7 mouse cellular contexts compared by ENCODE assay signal in the genomic region with DNA sequence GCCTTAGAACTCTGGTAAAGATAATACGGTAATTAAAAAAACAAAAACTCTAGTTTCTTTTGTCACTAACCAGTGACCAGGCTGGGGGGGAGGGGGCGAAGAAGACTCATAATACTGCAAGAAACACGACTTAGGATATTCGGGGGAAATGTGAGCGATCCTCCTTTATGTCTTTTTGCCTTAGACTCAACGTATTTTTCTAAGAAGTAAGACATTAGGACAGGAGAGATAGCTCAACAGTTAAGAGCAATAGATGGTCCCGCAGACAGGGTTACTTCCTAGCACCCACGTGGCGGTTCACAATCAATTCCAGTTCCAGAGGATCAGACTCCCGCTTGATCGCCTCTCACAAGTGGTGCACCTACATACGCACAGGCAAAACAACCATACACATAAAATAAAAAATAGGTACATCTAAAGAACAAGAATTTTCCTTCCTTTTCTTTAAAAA. TPM values are rescaled to one million over a fixed set of nuclear protein-coding genes. Genes with fewer than 3 reads are reported as not detected.
DNase-seq lines count a peak whose midpoint lies in the region; ATAC-seq and TF ChIP-seq lines count a peak whose summit lies in the region.

No protein-coding gene starts in this region.

- H3K4me2 ChIP-seq in lung, embryonic 14.5 days: peak overlapping the region; percentile 85
- H3K4me2 ChIP-seq in embryonic facial prominence, embryonic 12.5 days (replicated peaks): peak overlapping the region; percentile 59
- peak overlapping the region; percentile 70 for H3K4me2 ChIP-seq in hindbrain, postnatal 0 days (ENCODE audit: low read depth, low read length)
- H3K4me2 ChIP-seq in neural tube, embryonic 13.5 days: peak overlapping the region; percentile 62

- peaks cover 30% of the 10 kb centered on the region for H3K36me3 ChIP-seq in lung, embryonic 14.5 days (ENCODE audit: insufficient read depth)
- H3K36me3 ChIP-seq in embryonic facial prominence, embryonic 12.5 days: peaks cover 21% of the 10 kb centered on the region
- peaks cover 8% of the 10 kb centered on the region for H3K36me3 ChIP-seq in hindbrain, postnatal 0 days (ENCODE audit: insufficient read depth, low read length)
- H3K36me3 ChIP-seq in neural tube, embryonic 13.5 days: peaks cover 20% of the 10 kb centered on the region

- peaks cover 5% of the 10 kb centered on the region for H3K4me1 ChIP-seq in lung, embryonic 14.5 days (ENCODE audit: insufficient read depth)
- H3K4me1 ChIP-seq in embryonic facial prominence, embryonic 12.5 days: peaks cover 14% of the 10 kb centered on the region
- peaks cover 7% of the 10 kb centered on the region for H3K4me1 ChIP-seq in hindbrain, postnatal 0 days (ENCODE audit: insufficient read depth, low read length)
- peaks cover 28% of the 10 kb centered on the region for H3K4me1 ChIP-seq in neural tube, embryonic 13.5 days (replicated peaks)

- H3K27me3 ChIP-seq in lung, embryonic 14.5 days (ENCODE audit: insufficient read depth, low read length): no peaks in the 10 kb centered on the region
- H3K27me3 ChIP-seq in embryonic facial prominence, embryonic 12.5 days: no peaks in the 10 kb centered on the region
- no peaks in the 10 kb centered on the region for H3K27me3 ChIP-seq in hindbrain, postnatal 0 days (ENCODE audit: insufficient read depth, low read length)
- no peaks in the 10 kb centered on the region for H3K27me3 ChIP-seq in neural tube, embryonic 13.5 days

- peak overlapping the region; percentile 68 for H3K4me3 ChIP-seq in lung, embryonic 14.5 days (ENCODE audit: low read depth, low read length)
- H3K4me3 ChIP-seq in embryonic facial prominence, embryonic 12.5 days: peak overlapping the region; percentile 78
- peak overlapping the region; percentile 85 for H3K4me3 ChIP-seq in hindbrain, postnatal 0 days (ENCODE audit: low read length)
- H3K4me3 ChIP-seq in neural tube, embryonic 13.5 days: peak overlapping the region; percentile 89

- H3K9ac ChIP-seq in lung, embryonic 14.5 days: peak overlapping the region; percentile 68
- peak overlapping the region; percentile 51 for H3K9ac ChIP-seq in embryonic facial prominence, embryonic 12.5 days
- peak overlapping the region; percentile 50 for H3K9ac ChIP-seq in hindbrain, postnatal 0 days (replicated peaks; ENCODE audit: low read length)
- peak overlapping the region; percentile 61 for H3K9ac ChIP-seq in neural tube, embryonic 13.5 days

- peak; percentile 26; the same call in 1 of the 2 replicates for ATAC-seq in lung, embryonic 14.5 days (ENCODE audit: insufficient read depth)
- ATAC-seq in embryonic facial prominence, embryonic 12.5 days (ENCODE audit: insufficient number of reproducible peaks, insufficient read depth, low FRiP score, low TSS enrichment): peak; percentile 19; the same call in 1 of the 2 replicates
- no peak for ATAC-seq in hindbrain, postnatal 0 days
- peak; percentile 45 for ATAC-seq in neural tube, embryonic 13.5 days (ENCODE audit: low read depth)

- H3K9me3 ChIP-seq in lung, embryonic 14.5 days (ENCODE audit: low read depth, low read length): no peaks in the 10 kb centered on the region
- no peaks in the 10 kb centered on the region for H3K9me3 ChIP-seq in embryonic facial prominence, embryonic 12.5 days
- H3K9me3 ChIP-seq in hindbrain, postnatal 0 days (ENCODE audit: low read length): no peaks in the 10 kb centered on the region
- H3K9me3 ChIP-seq in neural tube, embryonic 13.5 days: no peaks in the 10 kb centered on the region

- DNase-seq in lung, embryonic 14.5 days: no peak
- no peak for DNase-seq in lung, postnatal 4 days
- no peak for DNase-seq in hindbrain, postnatal 0 days (ENCODE audit: low spot score)
- DNase-seq in cerebellum, adult 9-11 months: no peak
- no peak for DNase-seq in thymus, postnatal 10 days (ENCODE audit: low spot score in 2 of 2)

- H3K27ac ChIP-seq in lung, embryonic 14.5 days (ENCODE audit: low read depth): peak overlapping the region; percentile 96
- H3K27ac ChIP-seq in embryonic facial prominence, embryonic 12.5 days: peak overlapping the region; percentile 90
- H3K27ac ChIP-seq in hindbrain, postnatal 0 days: peak overlapping the region; percentile 87
- peak overlapping the region; percentile 83 for H3K27ac ChIP-seq in neural tube, embryonic 13.5 days (replicated peaks)

- TF ChIP-seq CTCF in lung, embryonic 14.5 days (IDR thresholded peaks at IDR 0.05; ENCODE audit: low read depth): no peak
- TF ChIP-seq CTCF in hindbrain, postnatal 0 days (IDR thresholded peaks at IDR 0.05; ENCODE audit: low read depth): no peak

- 2% methylated on average over 12 of the region's 12 CpGs for WGBS in lung, embryonic 14.5 days
- 2% methylated on average over 12 of the region's 12 CpGs for WGBS in embryonic facial prominence, embryonic 12.5 days
- under 1% methylated on average over 12 of the region's 12 CpGs for WGBS in hindbrain, postnatal 0 days
- 2% methylated on average over 12 of the region's 12 CpGs for WGBS in neural tube, embryonic 13.5 days

RNA-seq across cellular contexts. Expression of gene Tsacc, which starts 0.7 kb away (rescaled TPM):
- 9.1 and 9.9 TPM in 2 replicates for polyA plus RNA-seq in lung, embryonic 14.5 days (2014; fragmentation: Nextera tagmentation; extraction: Ambion mirVana)
- polyA plus RNA-seq in embryonic facial prominence, embryonic 12.5 days (2016; fragmentation: Nextera tagmentation; extraction: Ambion mirVana): 16.1 and 16.9 TPM in 2 replicates
- total RNA-seq in hindbrain, postnatal 0 days (2014; rRNA removed): not detected in 2 replicates
- polyA plus RNA-seq in hindbrain, postnatal 0 days (2015; fragmentation: Nextera tagmentation; extraction: Ambion mirVana): 10.5 and 10.6 TPM in 2 replicates
- polyA plus RNA-seq in neural tube, embryonic 13.5 days (2015; fragmentation: Nextera tagmentation; extraction: Ambion mirVana): 8.5 and 12.5 TPM in 2 replicates

RNA-seq across cellular contexts. Expression of gene Cct3, which starts 0.8 kb away (rescaled TPM):
- 594 and 602 TPM in 2 replicates for polyA plus RNA-seq in lung, embryonic 14.5 days (2014; fragmentation: Nextera tagmentation; extraction: Ambion mirVana)
- polyA plus RNA-seq in embryonic facial prominence, embryonic 12.5 days (2016; fragmentation: Nextera tagmentation; extraction: Ambion mirVana): 600 and 614 TPM in 2 replicates
- total RNA-seq in hindbrain, postnatal 0 days (2014; rRNA removed): 231 and 236 TPM in 2 replicates
- polyA plus RNA-seq in hindbrain, postnatal 0 days (2015; fragmentation: Nextera tagmentation; extraction: Ambion mirVana): 388 and 401 TPM in 2 replicates
- polyA plus RNA-seq in neural tube, embryonic 13.5 days (2015; fragmentation: Nextera tagmentation; extraction: Ambion mirVana): 496 and 532 TPM in 2 replicates

RNA-seq across cellular contexts. Expression of gene Gm38392, which starts 9.1 kb away (rescaled TPM):
- not detected in 2 replicates for polyA plus RNA-seq in lung, embryonic 14.5 days (2014; fragmentation: Nextera tagmentation; extraction: Ambion mirVana)
- not detected in 2 replicates for polyA plus RNA-seq in embryonic facial prominence, embryonic 12.5 days (2016; fragmentation: Nextera tagmentation; extraction: Ambion mirVana)
- total RNA-seq in hindbrain, postnatal 0 days (2014; rRNA removed): 2.1 TPM in 1 of 2 replicates, not detected in the other
- polyA plus RNA-seq in hindbrain, postnatal 0 days (2015; fragmentation: Nextera tagmentation; extraction: Ambion mirVana): 0.21 and 0.24 TPM in 2 replicates
- 0.23 and 0.33 TPM in 2 replicates for polyA plus RNA-seq in neural tube, embryonic 13.5 days (2015; fragmentation: Nextera tagmentation; extraction: Ambion mirVana)

RNA-seq across cellular contexts. Expression of gene Glmp, which starts 28.7 kb away (rescaled TPM):
- polyA plus RNA-seq in lung, embryonic 14.5 days (2014; fragmentation: Nextera tagmentation; extraction: Ambion mirVana): 124 and 129 TPM in 2 replicates
- 169 and 174 TPM in 2 replicates for polyA plus RNA-seq in embryonic facial prominence, embryonic 12.5 days (2016; fragmentation: Nextera tagmentation; extraction: Ambion mirVana)
- total RNA-seq in hindbrain, postnatal 0 days (2014; rRNA removed): 54.9 and 76.9 TPM in 2 replicates
- polyA plus RNA-seq in hindbrain, postnatal 0 days (2015; fragmentation: Nextera tagmentation; extraction: Ambion mirVana): 135 and 142 TPM in 2 replicates
- 99.6 and 112 TPM in 2 replicates for polyA plus RNA-seq in neural tube, embryonic 13.5 days (2015; fragmentation: Nextera tagmentation; extraction: Ambion mirVana)

RNA-seq across cellular contexts. Expression of gene Tmem79, which starts 39.8 kb away (rescaled TPM):
- polyA plus RNA-seq in lung, embryonic 14.5 days (2014; fragmentation: Nextera tagmentation; extraction: Ambion mirVana): 5.0 and 5.9 TPM in 2 replicates
- 4.5 and 4.8 TPM in 2 replicates for polyA plus RNA-seq in embryonic facial prominence, embryonic 12.5 days (2016; fragmentation: Nextera tagmentation; extraction: Ambion mirVana)
- 0.52 and 0.54 TPM in 2 replicates for total RNA-seq in hindbrain, postnatal 0 days (2014; rRNA removed)
- 1.1 and 1.5 TPM in 2 replicates for polyA plus RNA-seq in hindbrain, postnatal 0 days (2015; fragmentation: Nextera tagmentation; extraction: Ambion mirVana)
- polyA plus RNA-seq in neural tube, embryonic 13.5 days (2015; fragmentation: Nextera tagmentation; extraction: Ambion mirVana): 1.5 and 1.7 TPM in 2 replicates
